Comparison of ENCODE assay signal across 11 mouse cellular contexts in genomic region chr10:94919960-94920359, GRCm38 (mm10). TPM values are rescaled to one million over a fixed set of nuclear protein-coding genes. Genes with fewer than 3 reads are reported as not detected.
DNase-seq lines count a peak whose midpoint lies in the region; ATAC-seq and TF ChIP-seq lines count a peak whose summit lies in the region.
"Had no signal": no experiment of that assay in that cellular context is flagged by ENCODE, and none has a peak within 500 bp of the region (broad histone marks: within the 10 kb centered on the region; RNA-seq: fewer than 3 reads in every experiment).

No protein-coding gene starts in this region.

- H3K36me3 ChIP-seq in kidney, embryonic 16.5 days (ENCODE audit: insufficient read depth, low read length), result no peaks in the 10 kb centered on the region
- H3K36me3 ChIP-seq in CH12.LX (replicated peaks in 1 of 2; ENCODE audit: control insufficient read depth in 1 of 2, insufficient read depth in 1 of 2, low read length in 1 of 2), result no peaks in the 10 kb centered on the region
- no peaks in the 10 kb centered on the region for H3K36me3 ChIP-seq in liver, embryonic 13.5 days
- H3K36me3 ChIP-seq: limb, embryonic 13.5 days had no signal

- dilution Hi-C loops in CH12.LX (cut with MboI; ENCODE audit: extremely low pct_ligation_motif_present, extremely low pct_unique_long_range_greater_than_20kb, low sequenced_read_pairs), result loop anchor here (25.0 kb wide), 1 partner anchor 108 kb away; no protein-coding TSS in a partner anchor

- no peak; the same call in 1 of the 2 replicates for TF ChIP-seq POLR2A in CH12.LX (IDR thresholded peaks at IDR 0.05; ENCODE audit: low read depth, low read length)

- no peak overlapping the region for H3K4me2 ChIP-seq in kidney, embryonic 16.5 days (replicated peaks; ENCODE audit: low read depth, low read length)
- peak overlapping the region; percentile 59 for H3K4me2 ChIP-seq in CH12.LX (ENCODE audit: insufficient read depth, low read depth, poor library complexity, severe bottlenecking)
- peak overlapping the region; percentile 69 for H3K4me2 ChIP-seq in liver, embryonic 13.5 days
- H3K4me2 ChIP-seq: limb, embryonic 13.5 days had no signal

- WGBS in kidney, embryonic 16.5 days, result 42% methylated on average over 2 of the region's 2 CpGs
- WGBS in liver, embryonic 13.5 days (ENCODE audit: insufficient replicate concordance), result 46% methylated on average over 2 of the region's 2 CpGs

- H3K4me3 ChIP-seq in kidney, embryonic 16.5 days (ENCODE audit: low read length), result no peak overlapping the region
- H3K4me3 ChIP-seq in CH12.LX (replicated peaks in 1 of 3; ENCODE audit: low read depth in 2 of 3, low read length in 2 of 3, poor library complexity in 1 of 3), result no peak overlapping the region
- H3K4me3 ChIP-seq in liver, embryonic 13.5 days (replicated peaks), result peak overlapping the region; percentile 57
- H3K4me3 ChIP-seq: limb, embryonic 13.5 days; midbrain, embryonic 10.5 days had no signal

- H3K9ac ChIP-seq in kidney, embryonic 16.5 days (replicated peaks; ENCODE audit: low read length), result no peak overlapping the region
- peak overlapping the region; percentile 69 for H3K9ac ChIP-seq in CH12.LX (ENCODE audit: insufficient read depth, low read depth)
- peak overlapping the region; percentile 74 for H3K9ac ChIP-seq in liver, embryonic 13.5 days
- H3K9ac ChIP-seq: limb, embryonic 13.5 days had no signal

- no peak for TF ChIP-seq RAD21 in CH12.LX (IDR thresholded peaks at IDR 0.05; ENCODE audit: low read depth, low read length)

- no peak; the same call in 1 of the 2 replicates for TF ChIP-seq EP300 in CH12.LX (IDR thresholded peaks at IDR 0.05; ENCODE audit: low read length)

- no peaks in the 10 kb centered on the region for H3K9me3 ChIP-seq in kidney, embryonic 16.5 days (ENCODE audit: low read length)
- H3K9me3 ChIP-seq in CH12.LX (replicated peaks; ENCODE audit: low read length), result no peaks in the 10 kb centered on the region
- H3K9me3 ChIP-seq in liver, embryonic 13.5 days (replicated peaks), result no peaks in the 10 kb centered on the region
- H3K9me3 ChIP-seq: limb, embryonic 13.5 days; midbrain, embryonic 10.5 days had no signal

- in situ Hi-C loops in CH12.LX (cut with MboI; ENCODE audit: low pct_ligation_motif_present, low pct_unique_long_range_greater_than_20kb, low sequenced_read_pairs), result loop anchor here (5.0 kb wide), 1 partner anchor 68 kb away; no protein-coding TSS in a partner anchor

- H3K27me3 ChIP-seq in kidney, embryonic 16.5 days (ENCODE audit: insufficient read depth, low read length), result no peaks in the 10 kb centered on the region
- H3K27me3 ChIP-seq in CH12.LX (replicated peaks), result no peaks in the 10 kb centered on the region
- H3K27me3 ChIP-seq in liver, embryonic 13.5 days, result no peaks in the 10 kb centered on the region
- H3K27me3 ChIP-seq: limb, embryonic 13.5 days had no signal

- H3K27ac ChIP-seq in kidney, embryonic 16.5 days (ENCODE audit: low read length), result no peak overlapping the region
- H3K27ac ChIP-seq in CH12.LX (ENCODE audit: insufficient read depth, low read depth), result peak overlapping the region; percentile 95
- H3K27ac ChIP-seq in liver, embryonic 13.5 days, result peak overlapping the region; percentile 91
- H3K27ac ChIP-seq: kidney, postnatal 0 days; limb, embryonic 13.5 days; midbrain, embryonic 10.5 days had no signal

- peaks cover 5% of the 10 kb centered on the region; the same call in 1 of the 2 replicates for H3K79me2 ChIP-seq in CH12.LX (replicated peaks; ENCODE audit: control insufficient read depth, extremely low read depth, insufficient read depth, poor library complexity, severe bottlenecking)

- ATAC-seq in kidney, embryonic 16.5 days (ENCODE audit: low FRiP score, low TSS enrichment), result peak; percentile 29; the same call in 1 of the 2 replicates
- ATAC-seq in liver, embryonic 13.5 days (ENCODE audit: low read depth), result peak; percentile 66

- DNase-seq in cerebellum, adult 9-11 months, result peak; percentile 27
- DNase-seq in cerebellum, postnatal 14 days, result no peak
- DNase-seq in kidney, postnatal 4 days, result no peak
- peak; percentile 71 for DNase-seq in CH12.LX (ENCODE audit: extremely low read depth)
- no peak for DNase-seq in liver, embryonic 13.5 days
- DNase-seq in thymus, postnatal 10 days (ENCODE audit: low spot score in 2 of 2), result no peak
- DNase-seq in right cerebral cortex, postnatal 25 days, result no peak

- no peak for TF ChIP-seq CTCF in CH12.LX (conservative IDR thresholded peaks at IDR 0.05 in 1 of 2, IDR thresholded peaks at IDR 0.05 in 1 of 2; ENCODE audit: low read depth in 2 of 2, low read length in 2 of 2)

- H3K4me1 ChIP-seq in kidney, embryonic 16.5 days (ENCODE audit: insufficient read depth, low read length), result peaks cover 12% of the 10 kb centered on the region; the same call in 1 of the 2 replicates
- peaks cover 28 to 91% of the 10 kb centered on the region in 2 experiments for H3K4me1 ChIP-seq in CH12.LX (ENCODE audit: control insufficient read depth in 1 of 2, insufficient read depth in 2 of 2)
- peaks cover 92% of the 10 kb centered on the region for H3K4me1 ChIP-seq in liver, embryonic 13.5 days (replicated peaks)

TF ChIP-seq in CH12.LX, 34 proteins besides CTCF, POLR2A, EP300 and RAD21:
- TF ChIP-seq SIN3A (IDR thresholded peaks at IDR 0.05; ENCODE audit: low read length) (peak; percentile 14; the same call in 1 of the 2 replicates), ZC3H11A (IDR thresholded peaks at IDR 0.05; ENCODE audit: low read depth, low read length) (no peak), MAZ (IDR thresholded peaks at IDR 0.05; ENCODE audit: low read depth, low read length) (0 out of 2 replicates have a peak, but pooled peaks have one; percentile 20), GABPA (IDR thresholded peaks at IDR 0.05; ENCODE audit: insufficient replicate concordance, low read depth, low read length) (no peak)

RNA-seq across cellular contexts. Expression of gene Plxnc1, which starts 24.7 kb away (rescaled TPM):
- 0.95 and 1.1 TPM in 2 replicates for polyA plus RNA-seq in kidney, embryonic 16.5 days (2015; fragmentation: Nextera tagmentation; extraction: Ambion mirVana)
- total RNA-seq in CH12.LX (2012; rRNA removed) (33.0 and 38.4 TPM in 2 replicates), CH12.LX (2014; rRNA removed) (31.2 and 34.4 TPM in 2 replicates)
- 26.6 and 27.6 TPM in 2 replicates for polyA plus RNA-seq in CH12.LX (2012; ENCODE audit: insufficient read length, low read depth)
- polyA plus RNA-seq in liver, embryonic 13.5 days (2015; fragmentation: Nextera tagmentation; extraction: Ambion mirVana), result 1.8 and 2.0 TPM in 2 replicates

Comparison
In these comparisons a context has a peak if more than half of its experiments do, and no peak if none do; other contexts are left out.
1. DNase-seq: peak in cerebellum, adult 9-11 months (single experiment) and CH12.LX (single experiment); none in cerebellum, postnatal 14 days (0 of 2), kidney, postnatal 4 days (0 of 2), liver, embryonic 13.5 days (single experiment), thymus, postnatal 10 days (0 of 2) and right cerebral cortex, postnatal 25 days (single experiment).